Mouse (Mus musculus) lung, adult 18-20 months (tissue): Measurements from ENCODE around the gene Pbx4.

Experiments
- DNase-seq, 2 experiments: peaks; one replicate each; pipeline ENCODE4 v3.0.0; 2022; ENCODE audit warnings: mixed read lengths in 2 of 2

Pbx4 gene

DNA sequence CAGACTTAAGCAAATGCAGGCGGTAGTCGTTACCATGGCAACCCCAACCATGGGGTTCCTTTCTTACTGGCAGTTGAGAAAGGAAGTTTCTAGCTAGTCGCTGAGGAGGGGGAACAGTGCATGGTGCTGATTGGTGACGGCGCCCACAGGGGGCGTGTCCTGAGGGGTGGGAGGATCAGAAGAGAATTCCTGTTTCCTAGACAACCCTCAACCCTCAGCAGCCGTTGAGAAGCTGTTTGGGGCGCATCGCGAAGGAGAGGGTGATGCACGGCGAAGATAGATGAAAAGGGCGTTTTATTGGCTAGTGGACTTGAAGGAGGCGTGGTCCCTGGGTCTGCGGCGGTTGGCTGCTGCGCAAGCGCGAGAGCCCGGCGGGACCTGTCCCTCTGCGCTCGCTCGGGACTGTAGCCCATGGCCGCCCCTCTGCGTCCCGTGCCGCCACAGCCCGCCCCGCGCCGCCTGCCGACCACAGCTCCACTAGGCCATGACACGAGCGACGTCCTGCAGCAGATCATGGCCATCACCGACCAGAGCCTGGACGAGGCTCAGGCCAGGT is at the start of gene Pbx4:
Gene Pbx4 (plus strand): TSS at position 194 of the 556 bp plus-strand sequence.
- peak; percentile 80 to 84 for DNase-seq

DNA sequence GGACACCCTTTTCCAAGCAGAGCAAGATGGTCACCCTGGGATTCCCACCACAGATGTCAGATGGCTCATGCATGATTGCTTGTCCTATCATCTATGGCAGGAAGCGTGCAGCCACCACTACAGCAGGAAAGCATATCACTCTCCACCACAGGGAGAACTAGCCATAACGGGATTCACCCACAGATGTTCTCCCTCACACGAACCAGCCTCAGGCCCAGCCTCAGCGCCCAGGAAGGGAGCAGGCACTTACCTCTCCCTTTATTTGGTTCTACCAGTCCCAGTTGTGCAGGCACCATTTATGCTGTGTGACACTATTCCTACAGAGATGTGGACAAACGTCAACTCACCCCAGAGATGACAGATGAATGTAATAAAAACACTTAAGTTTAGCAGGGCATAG is 43.2 kb upstream of the Pbx4 start:
- no peak for DNase-seq

DNA sequence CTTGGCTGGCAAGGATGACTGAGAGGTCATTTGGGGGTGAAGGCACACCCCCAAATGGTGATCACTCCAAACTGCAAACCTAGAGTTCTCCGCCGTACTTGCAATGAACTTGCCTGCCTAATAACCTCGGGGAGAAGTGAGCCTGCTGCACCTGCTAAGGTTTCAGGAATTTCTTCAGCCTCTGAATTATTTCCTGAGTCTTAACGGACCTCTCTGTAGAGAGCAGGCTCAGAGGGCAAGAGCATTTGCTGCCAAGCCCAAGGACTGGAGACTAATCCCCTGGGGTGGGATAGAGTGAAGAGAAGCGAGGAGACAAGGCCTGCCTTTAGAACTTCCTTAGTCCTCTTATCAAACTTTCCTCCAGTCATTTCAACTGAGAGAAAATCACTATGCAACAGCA is 42.6 kb upstream of the Pbx4 start:
- DNase-seq = no peak

DNA sequence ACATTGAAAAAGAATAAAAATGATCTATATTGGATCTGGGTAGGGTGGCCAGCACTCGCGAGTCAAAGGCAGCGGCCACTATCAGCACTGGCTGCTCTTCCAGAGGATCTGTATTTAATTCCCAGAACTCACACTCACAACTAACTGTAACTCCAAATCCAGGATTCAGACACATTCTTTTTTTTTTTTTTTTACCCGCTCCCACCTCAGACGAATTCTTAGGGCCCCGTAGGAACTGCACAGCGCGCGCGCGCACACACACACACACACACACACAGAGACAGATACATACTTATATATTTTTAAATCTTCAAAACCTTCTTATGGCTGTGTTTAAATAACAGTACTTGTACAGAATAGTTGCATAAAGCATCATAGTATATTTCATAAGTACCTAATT is 41.9 kb upstream of the Pbx4 start:
- DNase-seq = no peak

DNA sequence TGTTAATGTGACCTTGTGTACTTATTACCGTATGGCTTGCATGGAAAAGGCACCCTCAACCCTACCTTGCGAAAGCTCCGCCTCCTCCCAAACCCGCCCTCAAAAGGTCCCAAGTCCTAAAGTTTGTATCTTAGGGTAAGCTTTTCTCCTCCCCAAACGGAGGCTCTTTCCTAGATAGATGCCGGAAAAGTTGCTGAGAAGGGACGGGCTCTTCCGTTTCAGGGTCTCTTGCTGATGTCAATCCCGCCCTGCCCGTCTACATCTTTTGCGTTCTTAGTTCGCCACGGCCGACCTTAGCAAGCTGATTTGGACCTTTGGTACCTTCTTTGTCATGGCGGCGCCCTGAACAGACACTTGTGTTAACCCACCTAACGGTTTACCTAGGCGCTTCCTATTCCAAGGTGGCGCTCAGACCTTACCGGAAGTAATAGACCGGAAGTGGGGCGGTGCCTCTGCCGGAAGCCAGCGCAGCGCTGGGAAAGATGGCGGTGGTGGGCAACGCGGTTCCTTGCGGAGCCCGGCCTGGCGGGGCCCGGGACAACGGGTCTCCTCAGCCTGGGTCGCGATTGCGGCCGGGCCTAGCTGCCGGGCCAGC is 41.4 kb upstream of the Pbx4 start, which contains the start of the genes Atp13a1 and Zfp866:
Gene Atp13a1 (plus strand): TSS at position 391 of the 595 bp plus-strand sequence.
Gene Zfp866 (minus strand): TSS at position 406 of the 595 bp plus-strand sequence.
- DNase-seq = peak; percentile 89 to 91

DNA sequence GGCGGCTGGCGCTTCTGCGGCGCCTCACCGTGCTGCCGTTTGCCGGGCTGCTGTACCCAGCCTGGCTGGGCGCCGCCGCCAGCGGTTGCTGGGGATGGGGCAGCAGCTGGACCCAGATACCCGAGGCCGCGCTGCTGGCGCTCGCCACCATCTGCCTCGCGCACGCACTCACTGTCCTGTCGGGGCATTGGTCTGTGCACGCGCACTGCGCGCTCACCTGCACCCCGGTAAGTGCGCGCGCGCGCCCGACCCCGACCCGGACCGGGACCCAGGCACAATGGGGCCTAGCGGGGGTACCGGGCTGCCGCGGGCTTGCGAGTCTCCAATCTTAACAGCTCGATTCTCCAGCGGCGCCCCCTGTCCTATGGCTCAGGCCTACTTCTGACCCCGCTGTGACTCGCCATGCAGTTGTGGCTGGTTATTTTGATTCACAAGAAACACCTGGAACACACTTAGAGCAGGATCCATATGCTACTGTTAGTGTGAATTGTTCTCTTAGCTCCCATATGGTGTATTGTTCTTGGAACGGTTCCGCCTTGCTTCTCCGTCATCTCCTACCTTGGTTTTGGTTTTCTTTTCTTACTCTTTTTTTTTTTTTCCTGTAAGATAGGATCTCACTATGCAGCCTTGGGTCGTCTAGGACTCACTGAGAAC is 40.7 kb upstream of the Pbx4 start:
- peak in 1 of 2 experiments; percentile 20 for DNase-seq

DNA sequence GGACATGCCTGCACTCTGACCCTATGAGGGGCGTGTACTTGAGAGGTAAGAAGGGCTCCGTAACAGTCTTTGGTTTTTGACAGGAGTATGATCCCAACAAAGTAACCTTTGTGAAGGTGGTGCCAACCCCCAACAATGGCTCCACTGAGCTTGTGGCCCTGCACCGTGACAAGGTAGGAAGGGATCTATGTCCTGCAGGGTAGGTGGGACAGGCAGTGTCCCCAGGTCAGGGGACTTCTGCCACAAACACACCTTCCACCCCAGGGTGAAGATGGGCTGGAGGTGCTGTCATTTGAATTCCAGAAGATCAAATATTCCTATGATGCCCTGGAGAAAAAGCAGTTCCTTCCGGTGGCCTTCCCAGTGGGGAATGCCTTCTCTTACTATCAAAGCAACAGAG is 38.6 kb upstream of the Pbx4 start:
- DNase-seq = no peak

DNA sequence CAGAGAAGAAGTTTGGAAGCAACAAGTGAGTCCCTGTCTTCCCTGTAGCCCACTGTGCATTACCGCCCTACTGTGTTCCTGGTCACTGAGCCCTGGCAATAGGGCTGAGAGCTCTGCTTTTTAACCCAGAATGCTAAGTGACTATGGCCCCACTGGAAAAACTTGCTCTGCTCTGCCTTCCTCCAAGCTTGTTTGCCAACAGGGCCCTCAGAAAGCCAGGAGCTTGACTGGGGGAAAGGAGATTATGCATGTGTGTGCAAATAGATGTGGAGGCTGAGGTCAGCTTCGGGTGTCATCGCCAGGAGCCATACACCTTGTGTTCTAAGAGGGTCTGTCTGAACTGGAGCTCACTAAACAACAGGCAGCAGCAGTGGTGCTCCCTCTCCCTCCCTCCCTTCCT is 38.2 kb upstream of the Pbx4 start:
- no peak for DNase-seq

DNA sequence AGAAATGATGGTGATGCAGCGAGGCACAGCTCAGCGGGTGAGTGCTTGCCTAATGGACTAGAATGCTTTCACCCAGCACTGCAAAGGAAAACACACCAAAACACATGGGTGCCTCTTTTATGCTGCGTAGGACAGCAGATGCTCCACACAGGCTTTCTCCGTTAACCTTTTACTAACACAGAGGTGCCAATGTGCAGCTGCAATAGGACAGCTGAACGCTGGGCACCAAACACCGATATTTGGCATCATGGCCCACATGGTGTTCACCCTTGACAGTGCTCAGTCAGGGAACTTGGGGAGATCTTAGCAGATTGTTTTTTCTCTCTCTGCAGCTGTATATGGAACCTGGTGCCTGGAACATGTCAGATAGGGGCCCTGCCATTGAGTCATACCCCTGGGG is 37.4 kb upstream of the Pbx4 start:
- peak in 1 of 2 experiments; percentile 1 for DNase-seq

DNA sequence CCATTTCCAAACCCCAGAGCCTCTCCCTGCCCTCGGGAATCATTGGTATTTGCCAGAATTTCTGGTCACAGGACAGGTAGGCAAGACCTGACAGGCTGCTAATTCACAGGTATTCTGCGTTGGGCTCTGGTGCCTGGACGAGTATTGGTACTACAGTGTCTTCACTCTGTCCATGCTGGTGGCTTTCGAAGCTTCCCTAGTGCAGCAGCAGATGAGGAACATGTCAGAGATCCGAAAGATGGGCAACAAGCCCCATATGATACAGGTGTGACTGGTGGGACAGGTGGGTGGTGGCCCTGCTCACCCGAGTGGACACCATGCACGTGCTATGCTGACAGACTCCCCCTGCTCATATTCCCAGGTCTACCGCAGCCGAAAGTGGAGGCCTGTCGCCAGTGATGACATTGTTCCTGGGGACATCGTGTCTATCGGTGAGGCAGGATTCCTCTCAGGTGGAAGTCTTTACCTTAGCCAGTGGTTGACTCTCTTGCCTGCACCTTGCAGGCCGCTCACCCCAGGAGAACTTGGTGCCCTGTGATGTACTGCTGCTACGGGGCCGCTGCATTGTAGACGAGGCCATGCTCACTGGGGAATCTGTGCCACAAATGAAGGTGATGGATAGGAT is 35.5 kb upstream of the Pbx4 start:
- peak in 1 of 2 experiments; percentile 2 for DNase-seq

DNA sequence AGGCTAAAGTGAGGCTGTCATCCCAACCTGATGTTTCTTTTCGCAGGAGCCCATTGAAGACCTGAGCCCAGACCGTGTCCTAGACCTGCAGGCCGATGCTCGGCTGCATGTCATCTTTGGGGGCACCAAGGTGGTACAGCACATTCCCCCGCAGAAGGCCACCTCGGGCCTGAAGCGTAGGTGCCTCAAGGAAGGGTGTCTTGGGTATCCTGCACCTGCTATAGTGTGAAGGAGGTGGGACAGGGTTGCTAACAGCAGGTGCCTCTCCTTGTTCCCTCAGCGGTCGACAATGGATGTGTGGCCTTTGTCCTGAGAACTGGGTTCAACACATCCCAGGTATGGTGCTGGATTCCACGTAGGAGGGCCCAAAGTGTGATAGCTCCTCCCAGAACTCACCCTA is 34.6 kb upstream of the Pbx4 start:
- peak in 1 of 2 experiments; percentile 1 for DNase-seq

DNA sequence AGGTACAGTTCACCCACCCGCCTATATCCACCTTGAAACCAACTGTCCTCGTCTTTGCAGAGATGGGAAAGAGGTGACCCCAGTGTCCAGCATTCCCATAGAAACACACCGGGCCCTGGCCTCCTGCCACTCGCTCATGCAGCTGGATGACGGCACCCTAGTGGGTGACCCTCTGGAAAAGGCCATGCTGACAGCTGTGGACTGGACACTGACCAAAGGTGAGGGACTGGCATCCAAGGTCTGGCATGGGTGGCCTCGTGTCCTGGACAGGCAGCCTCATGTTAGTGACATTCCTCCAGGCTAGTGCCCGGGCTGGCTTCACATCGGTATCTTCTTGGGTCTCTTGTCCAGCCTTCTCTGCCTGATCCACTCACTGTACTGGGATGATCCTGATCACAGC is 33.0 kb upstream of the Pbx4 start:
- DNase-seq = peak in 1 of 2 experiments; percentile 1

DNA sequence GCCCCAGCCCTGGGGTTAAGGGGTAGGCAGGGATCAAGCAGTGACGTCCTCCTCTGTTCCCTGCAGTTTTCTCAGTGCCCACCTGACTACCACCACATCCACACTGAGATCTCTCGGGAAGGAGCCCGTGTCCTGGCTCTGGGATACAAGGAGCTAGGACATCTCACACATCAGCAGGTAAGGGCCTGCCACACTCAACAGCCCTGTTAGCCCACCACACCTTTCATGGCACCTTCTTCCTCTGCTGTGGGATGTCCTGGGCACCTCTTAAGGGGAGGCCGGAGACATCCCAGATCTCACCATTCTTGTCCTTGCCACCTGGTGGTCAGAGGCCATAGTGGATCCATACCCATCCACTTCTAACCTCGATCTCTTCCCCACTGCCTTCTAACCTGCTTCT is 32.3 kb upstream of the Pbx4 start:
- DNase-seq = peak in 1 of 2 experiments; percentile 2

DNA sequence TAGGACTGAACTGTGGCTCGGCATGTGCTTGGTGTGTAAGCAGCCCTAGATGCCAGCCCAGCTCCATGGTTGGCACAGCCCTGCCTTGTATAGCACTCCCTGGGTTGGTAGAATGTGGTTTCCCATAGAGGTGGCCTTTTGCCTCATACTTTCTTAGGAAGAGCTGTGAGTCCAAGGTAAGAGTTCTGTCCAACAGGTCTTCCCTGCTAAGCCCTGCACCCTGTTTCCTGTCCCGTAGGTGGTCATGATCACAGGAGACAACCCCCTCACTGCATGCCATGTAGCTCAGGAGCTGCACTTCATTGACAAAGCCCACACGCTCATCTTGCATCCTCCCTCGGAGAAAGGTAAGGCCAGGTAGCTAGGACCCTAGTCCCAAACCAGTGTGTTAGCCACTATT is 30.5 kb upstream of the Pbx4 start:
- DNase-seq = peak in 1 of 2 experiments; percentile 1

DNA sequence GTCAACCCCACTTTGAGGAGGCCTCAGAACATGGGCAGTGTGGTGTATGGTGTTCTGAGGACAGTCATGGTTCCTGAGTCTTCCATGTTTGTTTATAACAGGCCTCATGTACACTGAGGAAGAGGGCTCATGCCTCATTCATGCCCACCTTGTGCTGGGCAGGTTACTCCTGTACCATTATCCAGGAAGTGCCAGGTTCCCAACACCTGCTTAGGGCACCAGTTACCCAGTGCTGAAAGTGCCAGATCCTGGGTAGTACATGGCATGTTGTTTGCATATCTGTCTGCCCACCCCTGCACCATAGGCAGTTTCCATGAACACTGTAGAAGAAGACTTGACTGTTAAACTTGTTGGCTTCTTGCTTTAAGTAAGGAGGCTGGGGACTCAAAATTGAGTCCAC is 30.1 kb upstream of the Pbx4 start:
- peak in 1 of 2 experiments; percentile 0 for DNase-seq

DNA sequence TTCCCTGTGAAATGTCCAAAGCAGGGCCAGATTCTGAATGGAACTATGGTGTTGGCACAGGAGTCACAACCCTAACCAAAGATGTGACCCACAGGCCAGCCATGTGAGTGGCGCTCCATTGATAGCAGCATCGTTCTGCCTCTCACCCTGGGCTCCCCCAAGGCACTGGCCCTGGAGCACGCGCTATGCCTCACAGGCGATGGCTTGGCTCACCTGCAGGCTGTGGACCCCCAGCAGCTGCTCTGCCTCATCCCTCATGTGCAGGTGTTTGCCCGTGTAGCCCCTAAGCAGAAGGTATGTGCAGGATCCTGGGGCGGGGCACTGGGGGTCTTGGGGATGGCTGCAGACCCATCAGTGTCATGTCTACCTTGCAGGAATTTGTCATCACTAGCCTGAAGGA is 28.9 kb upstream of the Pbx4 start:
- DNase-seq = peak in 1 of 2 experiments; percentile 2

DNA sequence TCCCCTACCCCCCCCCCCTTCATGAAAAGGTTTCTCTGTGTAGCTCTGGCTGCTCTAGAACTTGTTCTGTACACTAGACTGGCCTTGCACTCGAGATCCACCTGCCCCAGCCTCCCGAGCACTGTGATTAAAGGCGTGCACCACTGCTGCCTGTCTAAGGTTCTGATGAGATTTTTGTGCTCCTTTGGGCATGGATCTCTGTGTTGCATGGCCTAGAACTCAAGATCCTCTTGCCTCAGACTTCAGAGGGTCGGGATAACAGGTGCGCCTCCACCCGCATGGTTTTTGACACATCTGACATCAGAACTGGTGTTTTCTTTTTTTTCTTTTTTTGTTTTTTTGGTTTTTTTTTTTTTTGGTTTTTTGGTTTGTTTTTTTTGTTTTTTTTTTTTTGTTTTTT is 27.8 kb upstream of the Pbx4 start:
- DNase-seq = no peak

DNA sequence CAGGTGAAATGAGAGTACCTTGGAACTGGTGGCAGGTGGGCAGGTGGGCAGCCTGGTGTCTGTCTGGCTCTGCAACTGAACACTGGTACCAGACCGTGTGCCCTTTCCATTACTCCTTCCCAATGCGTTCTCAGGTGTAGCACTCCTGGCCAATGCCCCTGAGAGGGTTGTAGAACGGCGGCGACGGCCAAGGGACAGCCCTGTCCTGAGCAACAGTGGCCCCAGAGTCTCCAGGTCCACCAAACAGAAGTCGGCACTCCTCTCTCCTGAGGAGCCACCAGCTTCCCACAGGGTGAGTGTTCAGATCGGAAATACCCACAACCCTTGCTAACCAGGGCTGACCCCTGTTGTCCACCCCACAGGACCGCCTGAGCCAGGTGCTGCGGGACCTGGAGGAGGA is 27.2 kb upstream of the Pbx4 start:
- no peak for DNase-seq

DNA sequence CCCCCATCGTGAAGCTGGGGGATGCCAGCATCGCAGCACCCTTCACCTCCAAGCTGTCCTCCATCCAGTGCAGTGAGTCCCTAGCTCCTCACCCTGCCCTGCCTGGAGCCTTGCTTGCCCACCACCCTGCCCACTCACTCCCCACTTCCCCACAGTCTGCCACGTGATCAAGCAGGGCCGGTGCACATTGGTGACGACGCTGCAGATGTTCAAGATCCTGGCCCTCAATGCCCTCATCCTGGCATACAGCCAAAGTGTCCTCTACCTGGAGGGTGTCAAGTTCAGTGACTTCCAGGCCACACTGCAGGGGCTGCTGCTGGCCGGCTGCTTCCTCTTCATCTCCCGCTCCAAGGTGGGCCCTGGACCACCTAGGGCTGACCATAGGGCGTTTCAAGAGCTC is 26.8 kb upstream of the Pbx4 start:
- no peak for DNase-seq

DNA sequence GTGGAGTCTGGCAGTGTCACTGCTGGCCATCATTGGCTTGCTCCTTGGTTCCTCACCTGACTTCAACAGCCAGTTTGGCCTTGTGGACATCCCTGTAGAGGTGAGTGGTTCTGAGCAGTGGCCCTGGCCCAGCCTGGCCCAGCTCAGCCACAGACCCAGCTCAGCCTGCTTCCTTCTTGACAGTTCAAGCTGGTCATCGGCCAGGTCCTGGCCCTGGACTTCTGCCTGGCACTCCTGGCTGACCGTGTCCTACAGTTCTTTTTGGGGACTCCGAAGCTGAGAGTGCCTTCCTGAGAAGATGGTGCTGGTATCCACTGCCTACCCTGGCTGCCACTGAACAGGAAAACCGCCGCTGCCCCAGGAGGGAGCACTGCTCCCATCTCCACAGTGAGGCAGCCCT is 25.1 kb upstream of the Pbx4 start:
- DNase-seq = no peak

DNA sequence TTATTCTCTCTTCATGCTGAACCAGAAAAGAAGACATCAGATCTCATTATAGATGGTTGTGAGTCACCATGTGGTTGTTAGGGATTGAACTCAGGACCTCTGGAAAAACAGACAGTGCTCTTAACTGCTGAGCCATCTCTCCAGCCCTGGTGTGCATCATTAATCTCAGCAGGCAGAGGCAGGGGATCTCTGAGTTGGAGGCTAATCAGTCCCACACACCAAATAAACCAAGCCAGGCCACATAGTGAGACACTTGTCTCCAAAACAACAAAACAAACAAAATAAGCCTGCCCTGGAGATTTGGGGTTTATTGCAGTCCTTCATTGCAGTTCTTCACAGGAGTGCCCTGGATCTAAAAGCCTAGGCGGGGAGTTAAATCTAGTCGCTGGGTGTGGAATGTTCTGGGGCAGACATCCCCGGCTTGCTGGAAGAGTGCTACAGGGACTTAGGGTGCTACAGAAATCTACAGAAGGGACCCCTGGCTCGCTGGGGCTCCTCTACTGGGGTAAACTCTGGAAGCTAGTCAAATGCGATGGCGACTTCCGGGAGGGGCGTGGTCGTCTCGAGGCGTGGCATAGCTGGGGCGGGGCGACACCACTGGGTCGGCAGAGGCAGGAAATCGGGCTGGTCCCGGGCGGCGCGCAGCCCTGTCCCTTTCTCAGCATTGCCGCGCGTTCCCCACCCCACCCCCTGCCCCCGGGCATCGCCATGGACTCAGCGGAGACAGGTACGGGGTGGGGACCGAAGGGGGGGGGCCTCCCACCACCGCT is 24.0 kb upstream of the Pbx4 start, which contains the start of gene Gmip:
Gene Gmip (plus strand): TSS at position 586 of the 770 bp plus-strand sequence.
- peak; percentile 86 to 87 for DNase-seq

DNA sequence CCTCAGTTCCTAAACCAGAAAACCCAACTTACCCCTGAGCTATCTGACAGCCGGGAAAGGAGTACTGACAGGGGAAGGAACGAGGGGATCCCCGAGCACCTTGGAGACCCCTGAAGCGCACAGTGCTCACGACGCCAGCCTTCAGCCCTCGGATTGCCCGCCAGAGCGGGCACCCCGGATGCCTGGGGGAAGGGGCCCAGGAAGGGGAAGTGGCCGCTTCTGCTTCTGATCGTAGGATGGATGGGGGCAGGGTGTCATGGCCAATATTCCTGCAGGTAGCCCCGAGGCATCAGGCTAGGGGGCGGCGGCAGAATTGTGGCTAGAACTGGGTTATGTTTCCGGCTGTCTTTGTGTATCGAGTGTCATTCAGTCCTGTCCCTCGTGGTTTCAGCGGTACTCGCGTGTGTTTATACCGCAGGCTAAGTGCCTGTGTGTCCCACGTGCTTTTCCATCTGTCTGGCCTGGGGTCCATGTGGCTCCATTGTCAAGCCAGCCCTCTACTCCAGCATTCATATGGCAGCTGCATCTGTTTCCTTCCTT is 23.4 kb upstream of the Pbx4 start:
- DNase-seq = peak; percentile 43 to 44

DNA sequence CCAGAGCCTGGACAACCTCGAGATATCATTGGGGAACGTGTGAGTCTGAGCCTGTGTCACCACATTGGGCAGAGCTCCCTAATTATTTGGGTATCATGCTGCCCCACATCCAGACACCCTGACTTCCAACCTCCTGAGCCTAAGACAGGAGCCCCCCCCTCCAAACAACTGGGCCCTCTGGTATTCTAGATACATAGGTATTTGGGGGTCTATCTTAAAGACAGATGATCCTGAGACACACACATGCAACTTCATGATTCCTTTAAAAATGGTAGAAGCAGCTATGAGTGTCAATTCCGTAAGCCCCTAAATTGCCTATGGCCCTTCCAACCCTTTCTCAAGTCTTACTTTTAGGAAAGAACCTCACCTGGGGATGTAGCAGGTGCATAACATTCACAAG is 22.5 kb upstream of the Pbx4 start:
- DNase-seq = no peak
